Mouse (Mus musculus) adrenal gland, adult 8-10 months (tissue): Measurements from ENCODE around the gene Dad1. TPM values are rescaled to one million over a fixed set of nuclear protein-coding genes. Genes with fewer than 3 reads are reported as not detected.
"Not testable (repeated sequence)": the region's sequence is repeated elsewhere in the genome, so short reads cannot be mapped to it uniquely, and the experiment has no call there.

Experiments
- DNase-seq: peaks from one replicate; pipeline ENCODE4 v3.0.0; 2022
- total RNA-seq, 4 experiments: library from RNA; stranded (reverse); gene quantifications; 2 replicates each; pipeline ENCODE4 v1.2.4; 2022

The Dad1 gene
- total RNA-seq, 4 experiments from 2014 or later: 387 to 496 (median 428) TPM

- no peak for DNase-seq
These were observed 7.7 kb downstream of the Dad1 start for GRCm38 (mm10) chr14:54246232-54246631.

DNA sequence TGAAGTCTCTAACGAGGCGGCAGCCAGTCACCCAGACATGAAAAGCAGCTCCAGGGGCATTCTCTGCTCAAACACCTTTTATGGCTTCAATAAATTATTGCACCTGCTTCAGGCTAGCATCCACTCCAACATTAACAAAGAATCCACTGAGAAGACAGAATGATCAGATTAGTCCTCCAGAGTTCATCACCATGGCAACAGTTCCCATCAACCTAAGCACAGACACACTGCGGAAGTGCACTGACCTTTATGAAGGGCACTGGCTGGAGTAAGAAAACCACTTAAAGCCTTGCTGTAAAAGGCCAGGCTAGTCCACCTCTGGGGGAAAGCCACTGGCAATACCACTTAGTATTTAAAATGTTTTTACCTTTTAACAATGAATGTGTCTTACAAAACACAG lies 9.7 kb downstream of the Dad1 start:
- no peak for DNase-seq

DNA sequence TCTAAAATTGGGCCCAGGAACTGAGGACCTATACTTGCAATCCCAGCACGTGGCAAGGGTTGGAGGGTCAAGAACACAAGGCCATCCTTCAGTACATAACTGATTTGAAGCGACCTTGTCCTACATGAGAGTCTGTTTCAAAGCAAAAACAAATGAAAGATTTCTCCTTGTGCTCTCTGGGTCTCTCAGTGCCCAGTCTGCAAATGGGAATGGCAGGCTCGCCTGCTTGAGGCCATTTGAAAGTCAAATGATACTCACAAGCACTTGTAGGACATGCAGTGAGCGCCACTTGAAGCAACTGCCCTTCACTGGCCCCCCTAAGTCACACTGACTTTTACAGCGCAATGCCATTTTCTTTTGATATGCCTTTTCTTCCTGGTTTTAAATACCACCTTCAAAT lies 13.4 kb downstream of the Dad1 start:
- DNase-seq: peak; percentile 55

DNA sequence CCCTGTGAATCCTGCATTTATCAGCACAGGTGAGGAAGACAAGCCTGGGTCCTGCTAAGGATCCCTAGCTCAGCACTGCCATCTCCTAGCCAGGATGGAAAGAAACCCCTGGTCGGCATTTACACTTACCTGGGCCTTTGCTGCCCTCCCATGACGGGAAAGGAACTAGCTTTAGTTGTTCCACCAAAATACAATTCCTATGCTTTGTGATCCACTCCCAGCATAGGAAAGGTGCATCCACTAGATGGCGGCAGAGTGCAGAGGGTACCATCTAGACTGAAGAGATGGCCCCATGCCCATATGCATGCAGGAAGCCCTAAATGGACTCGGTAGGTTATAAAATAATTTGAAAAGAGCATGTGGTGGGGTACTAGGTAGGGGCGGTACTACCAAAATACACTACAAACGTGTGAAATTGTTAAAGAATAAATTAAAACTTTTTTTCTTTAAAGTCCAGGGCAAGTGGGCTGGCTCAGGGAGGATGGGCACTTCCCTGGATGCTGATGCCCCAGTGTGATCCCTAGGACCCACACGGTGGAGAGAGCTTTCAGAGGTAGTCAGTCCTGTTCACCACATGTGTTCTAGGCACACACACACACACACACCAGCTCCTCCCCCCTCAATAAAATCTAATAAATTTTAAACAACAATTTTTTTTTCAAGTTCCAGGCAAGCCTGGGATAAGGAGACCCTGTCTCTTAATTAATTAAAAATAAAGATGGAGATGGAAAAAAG lies 14.7 kb downstream of the Dad1 start:
- peak; percentile 82 for DNase-seq

DNA sequence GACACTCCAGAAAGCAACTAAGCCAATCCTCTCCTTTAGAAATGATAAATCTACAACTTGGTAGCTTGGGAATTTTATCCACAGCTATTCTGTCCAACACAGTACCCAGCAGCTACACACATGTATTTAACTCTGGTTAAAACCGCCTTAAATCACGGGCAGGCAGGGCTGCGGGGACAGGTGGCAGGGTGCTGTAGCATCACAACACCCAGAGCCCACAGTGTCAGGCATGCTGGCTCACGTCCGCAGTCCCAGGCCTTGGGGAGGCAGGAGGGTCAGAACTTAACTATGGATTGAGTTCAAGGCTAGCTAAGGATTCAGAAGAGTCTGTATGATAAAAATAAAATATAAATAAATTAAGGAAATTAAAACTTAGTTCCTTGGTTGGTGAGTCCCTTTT lies 17.0 kb downstream of the Dad1 start:
- DNase-seq: no peak

DNA sequence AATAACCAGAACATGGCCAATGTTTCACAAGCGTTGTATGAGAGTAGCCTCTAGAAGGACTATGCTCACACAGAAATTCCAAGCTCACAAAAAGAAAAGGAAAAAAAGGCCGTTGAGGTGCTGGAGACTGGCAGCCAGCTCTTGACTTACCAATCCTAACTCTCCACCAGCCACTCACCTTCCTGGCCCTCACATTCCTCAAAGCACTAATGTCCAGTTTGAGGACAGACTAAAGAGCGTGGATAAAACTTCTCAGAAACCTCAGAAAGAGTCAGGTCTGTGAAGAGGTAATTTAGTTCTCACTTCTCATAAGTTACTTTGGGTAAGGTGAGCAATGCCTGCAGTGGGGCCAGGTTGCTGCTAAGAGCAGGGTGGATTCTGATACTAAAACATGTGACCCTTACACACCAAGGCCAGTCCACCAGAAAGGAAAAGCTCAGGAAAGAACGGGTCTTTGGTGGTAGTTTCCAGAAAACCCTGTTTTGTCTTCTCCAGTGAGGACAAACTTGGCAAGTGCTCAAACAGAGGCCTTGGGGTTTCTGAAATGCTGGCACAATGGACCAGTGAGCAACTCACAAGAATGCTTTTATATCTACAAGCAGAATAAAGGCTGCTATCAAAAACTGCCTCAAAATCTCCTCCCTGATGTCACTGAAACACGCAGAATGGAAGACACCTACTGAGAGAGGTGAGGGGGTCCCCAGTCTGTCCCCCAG lies 17.9 kb downstream of the Dad1 start:
- peak; percentile 74 for DNase-seq

DNA sequence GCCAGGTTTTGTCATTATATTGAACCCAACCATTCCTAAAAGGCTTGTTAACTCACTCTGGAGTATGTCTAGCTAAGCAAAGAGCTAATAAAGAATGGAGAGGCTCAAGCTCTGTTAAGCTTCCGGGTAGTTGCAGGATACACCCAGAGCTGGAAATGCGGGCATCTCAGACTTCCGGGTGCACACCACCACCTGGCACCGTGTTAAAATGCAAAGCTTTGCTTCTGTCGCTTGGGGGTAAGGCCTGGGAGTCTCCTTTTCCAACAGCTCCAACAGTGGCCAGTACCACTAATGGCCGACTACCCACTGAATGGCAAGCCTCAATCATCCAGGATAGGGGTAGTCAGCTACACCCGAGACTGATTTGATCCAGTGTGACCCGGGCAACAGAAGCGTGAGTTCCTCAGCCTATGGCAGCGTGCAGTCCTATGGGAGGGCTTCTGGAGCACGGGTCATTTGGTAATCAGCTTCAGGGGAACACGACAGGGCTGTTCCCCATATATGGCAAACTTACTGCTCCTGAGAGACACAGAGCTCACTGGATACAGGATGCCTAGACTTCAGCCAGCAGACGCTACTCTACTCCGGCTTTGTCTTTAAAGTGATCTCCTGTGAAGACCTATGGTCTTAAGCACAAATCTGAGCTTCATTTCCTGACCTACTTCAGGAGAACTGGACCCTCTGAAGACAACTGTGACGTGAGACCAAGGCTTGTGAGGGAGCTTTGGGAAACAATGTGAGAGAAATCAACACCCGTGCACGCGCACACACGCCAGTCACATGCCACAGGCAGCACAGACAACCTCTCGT lies 19.5 kb downstream of the Dad1 start:
- DNase-seq: no peak

- no peak for DNase-seq
These were observed 20.3 kb downstream of the Dad1 start for GRCm38 (mm10) chr14:54233559-54234143.

DNA sequence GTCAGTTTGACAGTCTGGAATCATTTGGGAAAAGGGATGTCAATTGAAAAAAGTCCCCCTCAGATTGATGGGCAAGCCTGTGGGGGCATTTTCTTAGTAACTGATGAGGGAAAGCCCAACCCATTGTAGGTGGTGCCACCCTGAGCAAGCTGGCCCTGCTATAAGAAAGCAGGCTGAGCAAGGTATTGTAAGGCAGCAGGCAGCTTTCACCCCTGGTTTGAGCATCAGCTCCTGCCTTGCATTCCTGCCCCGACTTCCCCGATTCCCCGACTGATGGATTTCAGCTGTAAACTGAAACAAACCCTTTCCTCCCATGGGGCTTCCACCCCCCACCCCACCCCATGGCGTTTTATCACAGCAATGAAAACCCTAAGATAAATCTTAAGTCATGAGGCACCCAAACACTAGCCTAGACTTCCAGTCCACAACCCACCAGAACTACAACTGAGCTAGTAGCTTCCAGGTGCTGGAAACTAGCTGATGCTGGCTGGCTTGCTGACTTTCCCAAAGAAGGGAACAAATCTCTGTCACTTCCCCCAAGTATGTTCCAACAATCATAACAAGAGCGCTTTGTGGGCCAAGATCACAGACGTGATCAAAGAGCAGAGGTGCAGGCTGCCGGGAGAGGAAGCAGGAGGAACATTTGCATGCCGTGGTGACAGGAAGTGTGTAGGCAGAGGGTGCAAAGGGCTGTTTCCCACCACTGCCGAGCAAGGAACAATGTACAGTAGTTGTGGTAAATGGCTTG lies 20.9 kb downstream of the Dad1 start:
- DNase-seq: no peak

DNA sequence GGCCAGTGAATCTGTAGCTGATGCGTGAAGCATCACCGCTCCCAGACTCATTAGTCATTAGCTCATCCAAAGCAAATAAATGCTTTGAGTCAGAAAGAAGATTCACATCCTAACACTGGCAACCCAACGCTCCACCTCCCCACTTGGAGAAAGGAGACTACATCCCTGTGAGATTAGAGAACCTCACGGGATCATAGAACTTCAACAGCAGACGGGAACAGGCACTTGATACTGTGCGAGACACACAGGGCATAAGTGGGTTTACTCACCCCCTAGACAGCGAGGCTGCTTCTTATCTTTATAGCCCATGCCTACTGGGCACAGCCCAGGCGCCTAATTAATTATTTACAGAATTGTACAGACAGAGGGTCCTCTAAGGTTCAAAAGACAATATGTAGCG lies 21.8 kb downstream of the Dad1 start:
- no peak for DNase-seq

DNA sequence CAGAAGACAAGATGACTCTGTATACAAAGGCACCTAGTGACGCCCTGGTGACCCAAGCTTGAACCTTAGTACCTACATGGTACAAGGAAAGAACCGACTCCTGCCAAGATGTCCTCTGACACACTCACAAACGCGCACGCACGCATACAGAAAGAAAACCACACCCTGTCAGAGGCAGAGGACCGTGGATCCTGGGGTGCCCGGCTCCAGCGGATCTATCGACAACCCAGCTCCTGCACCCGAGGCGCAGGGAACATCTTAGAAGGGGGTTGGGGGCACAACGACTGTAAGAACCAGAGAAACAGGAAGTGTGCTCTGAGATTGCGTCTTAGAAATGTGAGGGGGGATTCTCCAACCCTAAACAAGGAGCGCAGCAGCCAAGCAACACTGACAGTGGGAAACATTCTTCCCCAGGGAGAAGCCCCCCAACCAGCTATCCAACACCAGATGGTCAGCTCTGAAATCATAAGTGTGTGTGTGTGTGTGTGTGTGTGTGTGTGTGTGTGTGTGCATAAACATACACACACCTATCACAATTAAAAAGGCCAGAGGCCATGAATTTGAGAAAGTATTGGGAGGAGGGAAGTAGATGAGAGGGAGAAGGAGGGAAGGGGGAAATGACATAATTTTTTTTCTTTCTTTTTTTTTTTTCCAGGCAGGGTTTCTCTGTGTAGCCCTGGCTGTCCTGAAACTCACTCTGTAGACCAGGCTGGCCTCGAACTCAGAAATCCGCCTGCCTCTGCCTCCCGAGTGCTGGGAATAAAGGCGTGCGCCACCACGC lies 22.5 kb downstream of the Dad1 start:
- DNase-seq: no peak

GRCm38 (mm10) chr14:54230638-54231150 lies 23.2 kb downstream of the Dad1 start:
- DNase-seq: no peak

DNA sequence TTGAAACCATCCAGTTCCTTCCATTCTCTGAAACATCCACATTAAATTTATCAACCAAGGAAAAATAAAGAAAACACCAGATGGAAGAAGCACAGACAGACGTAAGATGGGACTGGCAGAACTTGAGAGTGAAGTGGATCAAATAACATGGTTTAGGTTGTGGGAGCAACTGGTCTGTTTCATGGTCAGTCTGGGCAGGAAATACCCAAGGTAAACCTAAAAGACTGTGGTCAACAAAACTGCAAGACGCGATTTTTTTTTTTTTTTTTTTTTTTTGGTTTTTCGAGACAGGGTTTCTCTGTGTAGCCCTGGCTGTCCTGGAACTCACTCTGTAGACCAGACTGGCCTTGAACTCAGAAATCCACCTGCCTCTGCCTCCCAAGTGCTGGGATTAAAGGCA lies 24.1 kb downstream of the Dad1 start:
- DNase-seq: not testable (repeated sequence)

GRCm38 (mm10) chr14:54228933-54229713 lies 24.8 kb downstream of the Dad1 start:
- DNase-seq: no peak

DNA sequence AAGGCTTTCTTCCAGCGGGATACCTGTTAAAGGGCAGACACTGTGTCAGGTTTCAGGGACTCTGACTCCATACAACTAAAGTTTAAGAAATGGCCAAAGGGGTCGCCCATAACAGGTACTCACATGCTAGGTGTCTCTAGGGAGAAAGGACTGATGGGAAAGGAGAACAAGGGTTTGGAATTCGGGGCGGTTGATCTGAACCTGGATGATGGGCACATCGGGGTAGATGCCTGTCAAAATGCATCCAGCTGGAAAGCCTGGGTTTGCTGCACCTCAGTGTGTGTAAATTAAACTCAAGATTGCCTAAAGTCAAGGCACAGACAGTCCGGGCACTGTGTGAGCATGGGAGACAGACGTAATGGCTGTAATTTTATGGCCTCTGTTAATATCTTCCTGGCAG lies 25.4 kb downstream of the Dad1 start:
- no peak for DNase-seq

DNA sequence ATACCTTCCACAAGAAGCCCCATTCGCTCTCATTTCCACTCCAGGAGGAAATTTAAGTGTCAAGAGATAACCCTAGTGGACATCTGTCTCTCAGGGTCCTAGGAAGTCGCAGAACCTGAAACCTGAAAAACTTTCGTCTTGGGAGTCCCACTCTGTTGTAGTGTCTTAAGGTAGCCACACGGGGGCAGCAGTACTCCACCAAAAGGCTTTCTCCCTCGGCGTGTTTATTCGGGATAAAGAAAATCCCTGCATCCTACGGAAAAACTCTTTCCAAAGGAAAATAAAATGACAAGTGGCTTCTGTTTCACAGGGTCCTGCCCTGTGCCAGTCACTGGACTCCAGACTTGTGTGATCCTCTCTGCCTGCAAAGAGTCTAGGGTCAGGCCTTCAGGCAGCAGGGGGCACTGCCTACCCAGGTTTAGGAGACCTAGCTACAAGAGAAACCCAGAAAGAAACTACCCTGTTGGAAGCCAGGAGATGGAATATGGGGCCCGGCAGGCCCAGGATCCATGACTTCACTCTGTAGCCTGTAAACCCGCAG lies 25.9 kb downstream of the Dad1 start:
- DNase-seq: no peak

GRCm38 (mm10) chr14:54226911-54227811 lies 26.7 kb downstream of the Dad1 start:
- DNase-seq: no peak

- DNase-seq: no peak
These were observed 28.2 kb downstream of the Dad1 start for GRCm38 (mm10) chr14:54225725-54226124.
